Mouse (Mus musculus) c-Kit-positive CD71-negative TER-119-negative erythroid progenitor cells, embryonic 14.5 days (primary cell): ENCODE measurements around the gene Ssbp4.

Experiments used
- DNase-seq: peaks from one replicate; pipeline ENCODE4 v3.0.0-alpha.2; 2013; ENCODE audit warnings: low read depth

Gene Ssbp4

GRCm38 (mm10) chr8:70551558-70552161 lies 57.0 kb downstream of the Ssbp4 start:
- no peak for DNase-seq

DNA sequence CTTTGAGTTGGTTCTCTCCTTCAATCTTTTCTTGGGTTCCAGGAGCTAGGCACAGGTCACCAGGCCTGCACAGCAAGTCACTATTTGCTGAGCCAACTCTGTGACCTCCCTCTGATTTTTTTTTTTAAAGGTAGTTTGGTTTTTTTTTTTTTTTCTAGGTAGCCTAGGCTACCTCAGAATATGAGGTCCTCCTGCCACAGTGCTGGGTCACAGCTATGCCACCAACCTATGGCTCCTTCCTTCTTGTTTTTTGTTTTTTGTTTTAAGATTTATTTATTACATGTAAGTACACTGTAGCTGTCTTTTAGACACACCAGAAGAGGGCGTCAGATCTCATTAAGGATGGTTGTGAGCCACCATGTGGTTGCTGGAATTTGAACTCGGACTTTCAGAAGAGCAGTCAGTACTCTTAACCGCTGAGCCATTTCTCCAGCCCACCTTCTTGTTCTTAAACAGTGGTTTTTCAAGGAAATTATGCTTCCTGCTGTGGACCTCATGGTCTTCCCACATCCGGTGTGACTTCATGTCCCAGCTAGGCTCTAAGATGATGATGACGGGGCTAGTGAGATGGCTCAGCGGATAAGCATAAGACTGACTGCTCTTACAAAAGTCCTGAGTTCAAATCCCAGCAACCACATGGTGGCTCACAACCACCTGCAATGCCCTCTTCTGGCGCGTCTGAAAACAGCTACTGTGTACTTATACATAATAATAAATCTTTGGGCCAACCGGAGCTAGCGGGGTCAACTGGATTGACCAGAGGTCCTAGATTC lies 59.1 kb downstream of the Ssbp4 start:
- DNase-seq: no peak

GRCm38 (mm10) chr8:70547762-70548161 lies 60.9 kb downstream of the Ssbp4 start:
- no peak for DNase-seq
